Mouse (Mus musculus): Measurements from ENCODE around the gene Parp16. TPM values are rescaled to one million over a fixed set of nuclear protein-coding genes. Genes with fewer than 3 reads are reported as not detected.

Gene Parp16
- polyA plus RNA-seq, 1 experiment: 5.7 TPM

DNA sequence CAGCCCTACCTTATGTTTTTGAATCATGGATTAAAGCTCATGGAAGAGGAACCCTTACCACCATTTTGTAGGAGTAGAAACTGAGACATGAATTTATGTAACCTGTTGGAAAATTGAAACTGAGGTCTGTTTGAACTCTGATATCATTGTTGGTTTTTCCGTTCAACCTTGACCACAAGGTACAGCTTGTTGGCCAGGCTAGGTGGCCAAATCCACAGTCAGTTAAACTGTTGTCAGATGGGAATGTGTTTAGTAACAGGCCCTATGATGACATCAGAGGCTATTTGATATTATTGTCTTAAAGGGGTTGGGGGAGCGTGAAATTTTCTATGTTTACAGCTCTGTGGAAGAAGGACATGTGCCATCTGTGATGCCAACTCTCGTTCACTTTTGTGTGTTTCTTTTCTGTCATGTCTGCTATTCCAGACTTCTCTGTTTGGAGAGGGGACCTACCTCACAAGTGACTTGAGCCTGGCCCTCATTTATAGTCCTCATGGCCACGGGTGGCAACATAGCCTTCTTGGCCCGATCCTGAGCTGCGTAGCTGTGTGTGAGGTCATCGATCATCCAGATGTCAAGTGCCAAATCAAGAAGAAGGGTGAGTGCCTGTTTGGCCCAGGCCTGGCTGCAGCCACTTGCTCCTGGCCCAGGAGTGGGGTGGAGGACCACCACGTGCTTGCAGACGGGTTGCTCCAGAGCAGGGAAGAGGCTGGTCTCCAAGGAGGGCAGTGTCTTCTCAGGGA lies 38.3 kb downstream of the Parp16 start:
- Histone ChIP-seq H3K4me1 (ENCODE audit: control insufficient read depth, insufficient read depth, low read length) (no peaks in the 10 kb centered on the region), H3K27me3 (ENCODE audit: control insufficient read depth, insufficient read depth, low read length) (no peaks in the 10 kb centered on the region), H3K4me3 (replicated peaks; ENCODE audit: insufficient read depth, low read depth, low read length) (no peak overlapping the region), H3K27ac (ENCODE audit: insufficient read depth, low read length) (no peak overlapping the region)
- DNase-seq: no peak
- WGBS: 84% methylated on average over 9 of the region's 9 CpGs
- no peak for TF ChIP-seq POLR2A (IDR thresholded peaks at IDR 0.05; ENCODE audit: borderline replicate concordance, insufficient read depth, low read length)
- no peak for TF ChIP-seq CTCF (IDR thresholded peaks at IDR 0.05; ENCODE audit: borderline replicate concordance, insufficient read depth, low read depth, low read length)

DNA sequence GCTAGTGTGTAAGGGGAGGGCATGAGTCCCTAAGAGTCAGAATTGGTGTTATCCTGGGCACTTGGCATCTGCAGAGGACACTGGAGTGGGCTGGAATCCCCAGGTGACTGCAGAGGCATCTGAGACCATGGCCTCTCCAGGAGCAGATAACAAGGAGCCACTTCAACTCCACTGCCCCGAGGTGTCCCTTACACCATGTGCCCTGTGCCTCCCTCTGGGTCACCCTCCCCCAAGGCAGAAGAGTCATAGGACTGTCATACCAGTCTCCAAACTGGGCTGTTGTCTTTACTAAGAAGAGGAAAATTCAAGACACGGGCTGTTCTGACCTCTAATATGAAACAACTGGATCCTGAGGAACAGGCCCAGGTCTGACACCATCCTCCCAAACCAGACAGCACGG lies 39.6 kb downstream of the Parp16 start:
- Histone ChIP-seq H3K27ac (ENCODE audit: insufficient read depth, low read length) (no peak overlapping the region), H3K4me1 (ENCODE audit: control insufficient read depth, insufficient read depth, low read length) (no peaks in the 10 kb centered on the region), H3K27me3 (ENCODE audit: control insufficient read depth, insufficient read depth, low read length) (no peaks in the 10 kb centered on the region), H3K4me3 (replicated peaks; ENCODE audit: insufficient read depth, low read depth, low read length) (no peak overlapping the region)
- TF ChIP-seq POLR2A (IDR thresholded peaks at IDR 0.05; ENCODE audit: borderline replicate concordance, insufficient read depth, low read length) (no peak), CTCF (IDR thresholded peaks at IDR 0.05; ENCODE audit: borderline replicate concordance, insufficient read depth, low read depth, low read length) (no peak)
- no peak for DNase-seq
- WGBS: 82% methylated on average over 3 of the region's 3 CpGs

- TF ChIP-seq POLR2A (IDR thresholded peaks at IDR 0.05; ENCODE audit: borderline replicate concordance, insufficient read depth, low read length) (no peak), CTCF (IDR thresholded peaks at IDR 0.05; ENCODE audit: borderline replicate concordance, insufficient read depth, low read depth, low read length) (no peak)
- Histone ChIP-seq H3K27me3 (ENCODE audit: control insufficient read depth, insufficient read depth, low read length) (no peaks in the 10 kb centered on the region), H3K27ac (ENCODE audit: insufficient read depth, low read length) (no peak overlapping the region), H3K4me3 (replicated peaks; ENCODE audit: insufficient read depth, low read depth, low read length) (no peak overlapping the region), H3K4me1 (ENCODE audit: control insufficient read depth, insufficient read depth, low read length) (no peaks in the 10 kb centered on the region)
- WGBS: 71% methylated on average over 1 of the region's 1 CpGs
- no peak for DNase-seq
Observed at GRCm38 (mm10) chr9:65235601-65236000, 40.4 kb downstream of the Parp16 start.

- TF ChIP-seq POLR2A (IDR thresholded peaks at IDR 0.05; ENCODE audit: borderline replicate concordance, insufficient read depth, low read length): no peak
- no peak for TF ChIP-seq CTCF (IDR thresholded peaks at IDR 0.05; ENCODE audit: borderline replicate concordance, insufficient read depth, low read depth, low read length)
- DNase-seq: no peak
- no peaks in the 10 kb centered on the region for H3K27me3 ChIP-seq (ENCODE audit: control insufficient read depth, insufficient read depth, low read length)
- WGBS: 46% methylated on average over 11 of the region's 11 CpGs
- H3K27ac ChIP-seq (ENCODE audit: insufficient read depth, low read length): no peak overlapping the region
- H3K4me1 ChIP-seq (ENCODE audit: control insufficient read depth, insufficient read depth, low read length): no peaks in the 10 kb centered on the region
- H3K4me3 ChIP-seq (replicated peaks; ENCODE audit: insufficient read depth, low read depth, low read length): no peak overlapping the region
Observed at GRCm38 (mm10) chr9:65237616-65238015, 42.5 kb downstream of the Parp16 start.

GRCm38 (mm10) chr9:65238191-65238760 lies 43.1 kb downstream of the Parp16 start:
- Histone ChIP-seq H3K27me3 (ENCODE audit: control insufficient read depth, insufficient read depth, low read length) (no peaks in the 10 kb centered on the region), H3K4me3 (replicated peaks; ENCODE audit: insufficient read depth, low read depth, low read length) (no peak overlapping the region), H3K27ac (ENCODE audit: insufficient read depth, low read length) (no peak overlapping the region), H3K4me1 (ENCODE audit: control insufficient read depth, insufficient read depth, low read length) (no peaks in the 10 kb centered on the region)
- no peak for DNase-seq
- WGBS: 62% methylated on average over 13 of the region's 13 CpGs
- TF ChIP-seq CTCF (IDR thresholded peaks at IDR 0.05; ENCODE audit: borderline replicate concordance, insufficient read depth, low read depth, low read length) (no peak), POLR2A (IDR thresholded peaks at IDR 0.05; ENCODE audit: borderline replicate concordance, insufficient read depth, low read length) (no peak)

GRCm38 (mm10) chr9:65239176-65239575 lies 44.0 kb downstream of the Parp16 start:
- no peak for DNase-seq
- WGBS: 84% methylated on average over 4 of the region's 4 CpGs
- Histone ChIP-seq H3K27ac (ENCODE audit: insufficient read depth, low read length) (no peak overlapping the region), H3K4me1 (ENCODE audit: control insufficient read depth, insufficient read depth, low read length) (no peaks in the 10 kb centered on the region), H3K4me3 (replicated peaks; ENCODE audit: insufficient read depth, low read depth, low read length) (no peak overlapping the region), H3K27me3 (ENCODE audit: control insufficient read depth, insufficient read depth, low read length) (no peaks in the 10 kb centered on the region)
- TF ChIP-seq POLR2A (IDR thresholded peaks at IDR 0.05; ENCODE audit: borderline replicate concordance, insufficient read depth, low read length) (no peak), CTCF (IDR thresholded peaks at IDR 0.05; ENCODE audit: borderline replicate concordance, insufficient read depth, low read depth, low read length) (no peak)

- no peak for DNase-seq
- WGBS: 90% methylated on average over 5 of the region's 5 CpGs
- no peaks in the 10 kb centered on the region for H3K4me1 ChIP-seq (ENCODE audit: control insufficient read depth, insufficient read depth, low read length)
- no peak overlapping the region for H3K4me3 ChIP-seq (replicated peaks; ENCODE audit: insufficient read depth, low read depth, low read length)
- H3K27me3 ChIP-seq (ENCODE audit: control insufficient read depth, insufficient read depth, low read length): no peaks in the 10 kb centered on the region
- no peak overlapping the region for H3K27ac ChIP-seq (ENCODE audit: insufficient read depth, low read length)
- TF ChIP-seq CTCF (IDR thresholded peaks at IDR 0.05; ENCODE audit: borderline replicate concordance, insufficient read depth, low read depth, low read length) (no peak), POLR2A (IDR thresholded peaks at IDR 0.05; ENCODE audit: borderline replicate concordance, insufficient read depth, low read length) (no peak)
Observed at GRCm38 (mm10) chr9:65239731-65240130, 44.6 kb downstream of the Parp16 start.

- TF ChIP-seq POLR2A (IDR thresholded peaks at IDR 0.05; ENCODE audit: borderline replicate concordance, insufficient read depth, low read length) (no peak), CTCF (IDR thresholded peaks at IDR 0.05; ENCODE audit: borderline replicate concordance, insufficient read depth, low read depth, low read length) (no peak)
- Histone ChIP-seq H3K27ac (ENCODE audit: insufficient read depth, low read length) (no peak overlapping the region), H3K27me3 (ENCODE audit: control insufficient read depth, insufficient read depth, low read length) (no peaks in the 10 kb centered on the region), H3K4me3 (replicated peaks; ENCODE audit: insufficient read depth, low read depth, low read length) (no peak overlapping the region), H3K4me1 (ENCODE audit: control insufficient read depth, insufficient read depth, low read length) (no peaks in the 10 kb centered on the region)
- DNase-seq: no peak
- 67% methylated on average over 3 of the region's 3 CpGs for WGBS
Observed at GRCm38 (mm10) chr9:65240587-65240986, 45.4 kb downstream of the Parp16 start.

Data from cerebellum, adult 2 months (tissue).